Mouse (Mus musculus) heart, postnatal 0 days (tissue): ENCODE results near the gene Gm1043.

ENCODE experiments used
- CTCF ChIP-seq: IDR thresholded peaks from 2 replicates; pipeline ENCODE4 v1.5.1; 2016; ENCODE audit warnings: antibody characterized with exemption, control low read depth, low read depth
- EP300 ChIP-seq: IDR thresholded peaks from 2 replicates; pipeline ENCODE4 v1.6.1; 2016; ENCODE audit warnings: antibody characterized with exemption, low read depth

GRCm38 (mm10) chr5:37227956-37228680 is 142.9 kb downstream of the Gm1043 start:
- TF ChIP-seq CTCF (no peak), EP300 (no peak)
